Mouse (Mus musculus) gastrocnemius, postnatal 25 days (tissue): ENCODE measurements around the gene Gm21858. TPM values are rescaled to one million over a fixed set of nuclear protein-coding genes. Genes with fewer than 3 reads are reported as not detected.
"Not testable (repeated sequence)": the region's sequence is repeated elsewhere in the genome, so short reads cannot be mapped to it uniquely, and the experiment has no call there.

Experiments used
- DNase-seq: peaks from one replicate; pipeline ENCODE4 v3.0.0; 2022
- long read RNA-seq, 2 experiments: library from polyadenylated mRNA; stranded (forward); transcript quantifications; one replicate each; pipeline ENCODE4 v2.0.0; 2021
- total RNA-seq, 2 experiments: library from RNA; stranded (reverse); gene quantifications; 1 replicate in 1 of 2; 2 replicates in 1 of 2; pipeline ENCODE4 v1.2.3; 2021

Gm21858 gene
- not detected for total RNA-seq
- long read RNA-seq, experiment 1, result 0 reads
- long read RNA-seq, experiment 2, result 0 reads

DNA sequence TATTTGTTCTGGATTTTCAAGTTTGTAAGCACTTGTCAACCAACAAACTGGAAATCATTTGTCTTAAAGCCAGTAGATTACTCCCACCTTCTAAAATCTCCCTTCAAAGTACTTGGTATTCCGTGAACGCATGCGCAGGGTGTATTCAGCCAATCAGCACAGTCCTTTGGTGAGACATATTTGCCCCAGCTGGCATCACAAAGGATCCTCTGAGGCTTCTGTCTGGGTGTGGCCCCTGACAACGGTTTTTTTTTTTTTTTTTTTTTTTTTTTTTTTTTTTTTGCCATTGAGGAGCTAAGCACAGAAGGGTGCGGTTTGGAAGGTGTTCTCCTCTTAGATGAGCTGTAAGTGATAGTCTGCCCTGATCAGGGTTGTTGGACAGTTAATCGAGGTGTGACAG, at the start of gene Gm21858:
Gene Gm21858 (plus strand): TSS at position 301 of the 400 bp plus-strand sequence.
- not testable (repeated sequence) for DNase-seq
